Mouse (Mus musculus): ENCODE measurements around the gene Csdc2.
"Not testable (repeated sequence)": the region's sequence is repeated elsewhere in the genome, so short reads cannot be mapped to it uniquely, and the experiment has no call there.

The Csdc2 gene

GRCm38 (mm10) chr15:81936679-81937078, at the start of gene Csdc2:
Gene Csdc2 (plus strand): TSS chr15:81936759.
- DNase-seq = no peak

- DNase-seq = no peak
These were observed 49.6 kb upstream of the Csdc2 start for GRCm38 (mm10) chr15:81886795-81887550.

- no peak for DNase-seq
These were observed 47.4 kb upstream of the Csdc2 start for GRCm38 (mm10) chr15:81889175-81889574.

GRCm38 (mm10) chr15:81891140-81891802, 45.3 kb upstream of the Csdc2 start:
- no peak for DNase-seq

- no peak for DNase-seq
These were observed 44.6 kb upstream of the Csdc2 start for GRCm38 (mm10) chr15:81891822-81892580.

GRCm38 (mm10) chr15:81894002-81894401, 42.6 kb upstream of the Csdc2 start:
- DNase-seq = no peak

- no peak for DNase-seq
These were observed 40.2 kb upstream of the Csdc2 start for GRCm38 (mm10) chr15:81896407-81896806.

- DNase-seq = no peak
These were observed 38.8 kb upstream of the Csdc2 start for GRCm38 (mm10) chr15:81897607-81898285.

GRCm38 (mm10) chr15:81898751-81899150, 37.8 kb upstream of the Csdc2 start:
- DNase-seq = no peak

- DNase-seq = peak; percentile 79
These were observed 31.6 kb upstream of the Csdc2 start for GRCm38 (mm10) chr15:81904939-81905338.

GRCm38 (mm10) chr15:81907953-81908352, 28.6 kb upstream of the Csdc2 start:
- DNase-seq = no peak

- DNase-seq = not testable (repeated sequence)
These were observed 27.8 kb upstream of the Csdc2 start for GRCm38 (mm10) chr15:81908767-81909166.

- no peak for DNase-seq
These were observed 24.1 kb upstream of the Csdc2 start for GRCm38 (mm10) chr15:81912498-81912897.

GRCm38 (mm10) chr15:81914668-81915067, 21.9 kb upstream of the Csdc2 start:
- no peak for DNase-seq

GRCm38 (mm10) chr15:81915663-81916062, 20.9 kb upstream of the Csdc2 start:
- DNase-seq = no peak

GRCm38 (mm10) chr15:81917201-81917600, 19.4 kb upstream of the Csdc2 start:
- DNase-seq = no peak

- peak; percentile 86 for DNase-seq
These were observed 18.7 kb upstream of the Csdc2 start for GRCm38 (mm10) chr15:81917621-81918463.

- no peak for DNase-seq
These were observed 17.5 kb upstream of the Csdc2 start for GRCm38 (mm10) chr15:81919062-81919461.

- no peak for DNase-seq
These were observed 15.9 kb upstream of the Csdc2 start for GRCm38 (mm10) chr15:81920546-81921217.

- DNase-seq = no peak
These were observed 15.3 kb upstream of the Csdc2 start for GRCm38 (mm10) chr15:81921255-81921654.

GRCm38 (mm10) chr15:81924933-81925332, 11.6 kb upstream of the Csdc2 start:
- DNase-seq = no peak

Measured in thymus, postnatal 14 days (tissue).